Mouse (Mus musculus) urinary bladder, adult 18-20 months (tissue): ENCODE data around the gene Polr2g.
"Not testable (repeated sequence)": the region's sequence is repeated elsewhere in the genome, so short reads cannot be mapped to it uniquely, and the experiment has no call there.

Experiments
- DNase-seq, 2 experiments: peaks; one replicate each; pipeline ENCODE4 v3.0.0; 2022; ENCODE audit warnings: low spot score in 2 of 2, mixed read lengths in 2 of 2

The Polr2g gene

DNA sequence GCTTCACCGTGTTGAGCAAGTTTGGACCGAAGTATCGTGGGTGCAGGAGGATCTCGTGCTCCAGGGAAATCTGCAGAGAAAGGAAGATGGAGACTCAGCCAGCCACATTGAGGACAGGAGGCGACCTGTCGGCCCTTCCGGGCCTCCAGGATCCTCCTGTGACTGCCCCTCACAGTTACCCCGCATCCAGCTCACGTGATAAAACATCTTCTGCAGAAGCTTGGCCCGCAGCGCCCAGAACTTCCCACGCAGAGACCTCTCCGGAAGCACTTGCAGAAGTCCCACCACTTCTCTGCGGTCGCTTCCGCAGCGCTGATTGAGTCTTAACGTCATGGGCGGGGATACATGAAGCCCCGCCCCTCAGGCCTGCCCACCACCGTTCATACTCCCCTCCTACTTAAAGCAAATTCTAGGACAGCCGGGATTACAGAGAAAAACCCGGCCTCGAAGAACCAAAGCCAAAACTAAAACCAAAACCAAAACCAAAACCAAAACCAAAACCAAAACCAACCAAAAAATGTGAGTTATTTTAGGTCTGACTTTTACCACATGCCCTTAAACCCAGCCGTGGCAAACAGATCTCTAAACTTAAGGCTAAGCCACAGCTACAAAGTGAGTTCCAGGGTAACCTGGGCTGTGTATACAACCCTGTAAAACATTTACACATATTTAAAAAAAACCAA is at the start of gene Polr2g:
Polr2g (minus strand) TSS at position 314 of the 683 bp plus-strand sequence.
- peak; percentile 64 to 87 for DNase-seq

DNA sequence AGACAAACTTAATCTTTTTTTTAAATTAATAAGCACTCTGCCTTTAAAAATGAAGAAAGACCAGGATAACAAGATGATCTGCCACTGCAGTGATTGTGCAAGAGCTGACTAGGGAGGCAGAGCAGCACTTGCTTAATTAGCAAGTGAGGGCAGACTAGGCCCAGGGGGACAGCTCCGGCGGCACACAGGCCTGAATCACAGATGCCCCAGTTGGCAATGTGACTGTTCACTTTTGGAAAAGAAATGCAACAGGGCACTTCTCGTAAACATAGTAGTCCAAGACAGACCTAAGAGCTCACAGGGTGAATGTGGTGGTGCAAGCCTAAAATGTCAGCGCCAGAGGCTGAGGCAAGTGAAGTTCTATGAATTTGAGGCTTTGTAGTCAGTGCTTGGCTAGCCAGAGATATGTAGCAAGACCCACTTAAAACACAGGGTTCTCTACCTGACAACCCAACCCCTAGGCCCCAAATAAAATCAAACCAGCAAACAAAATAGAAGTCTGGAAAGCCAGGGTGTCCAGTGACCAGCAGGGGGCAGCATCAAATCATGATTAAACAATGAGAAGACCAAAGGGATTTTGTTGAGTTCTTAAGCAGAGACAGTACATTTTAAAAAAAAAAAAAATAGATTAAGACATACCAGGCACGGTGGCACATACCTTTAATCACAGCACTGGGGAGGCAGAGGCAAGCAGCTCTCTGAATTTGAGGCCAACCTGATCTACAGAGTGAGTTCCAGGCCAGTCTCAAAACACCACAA is 46.2 kb upstream of the Polr2g start:
- peak in 1 of 2 experiments; percentile 59 for DNase-seq

DNA sequence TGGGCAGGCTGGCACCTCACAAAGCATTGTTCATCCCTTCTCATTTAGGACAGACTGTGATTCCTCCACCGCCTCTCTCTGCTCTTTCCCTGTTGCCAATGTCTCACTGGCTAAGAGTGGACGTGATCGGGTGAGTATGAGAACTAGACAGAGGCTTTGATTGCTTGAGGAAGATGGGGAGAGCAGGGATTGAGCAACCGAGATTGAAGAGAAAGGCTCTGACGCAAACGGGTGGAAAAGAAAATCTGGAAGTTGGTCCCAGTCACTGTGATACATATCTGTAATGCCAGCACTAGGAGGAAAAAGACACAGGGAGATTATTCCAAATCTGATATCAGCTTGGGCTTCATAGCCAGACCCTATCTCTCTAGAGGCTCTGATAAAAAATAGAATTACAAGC is 44.6 kb upstream of the Polr2g start:
- no peak for DNase-seq

DNA sequence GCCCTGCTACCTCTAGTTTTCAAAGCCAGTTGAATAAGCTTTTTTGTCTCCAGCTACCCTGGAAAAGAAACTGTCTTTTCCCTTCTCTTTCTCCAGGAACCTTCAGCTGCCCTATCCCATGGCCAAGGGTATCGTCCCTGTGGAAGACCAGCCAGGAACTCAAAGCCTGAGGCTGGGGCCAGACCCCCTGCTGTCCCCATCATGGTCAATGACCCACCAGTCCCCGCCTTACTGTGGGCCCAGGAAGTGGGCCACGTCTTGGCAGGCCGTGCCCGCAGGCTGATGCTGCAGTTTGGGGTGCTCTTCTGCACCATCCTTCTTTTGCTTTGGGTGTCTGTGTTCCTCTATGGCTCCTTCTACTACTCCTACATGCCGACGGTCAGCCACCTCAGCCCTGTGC is 42.6 kb upstream of the Polr2g start:
- DNase-seq = no peak

- peak; percentile 72 to 74 for DNase-seq
These were observed 41.8 kb upstream of the Polr2g start for GRCm38 (mm10) chr19:8839908-8840791.

GRCm38 (mm10) chr19:8839103-8839907 is 40.9 kb upstream of the Polr2g start, which contains the start of gene Gng3:
Gng3 (minus strand) TSS chr19:8839194.
- no peak for DNase-seq

DNA sequence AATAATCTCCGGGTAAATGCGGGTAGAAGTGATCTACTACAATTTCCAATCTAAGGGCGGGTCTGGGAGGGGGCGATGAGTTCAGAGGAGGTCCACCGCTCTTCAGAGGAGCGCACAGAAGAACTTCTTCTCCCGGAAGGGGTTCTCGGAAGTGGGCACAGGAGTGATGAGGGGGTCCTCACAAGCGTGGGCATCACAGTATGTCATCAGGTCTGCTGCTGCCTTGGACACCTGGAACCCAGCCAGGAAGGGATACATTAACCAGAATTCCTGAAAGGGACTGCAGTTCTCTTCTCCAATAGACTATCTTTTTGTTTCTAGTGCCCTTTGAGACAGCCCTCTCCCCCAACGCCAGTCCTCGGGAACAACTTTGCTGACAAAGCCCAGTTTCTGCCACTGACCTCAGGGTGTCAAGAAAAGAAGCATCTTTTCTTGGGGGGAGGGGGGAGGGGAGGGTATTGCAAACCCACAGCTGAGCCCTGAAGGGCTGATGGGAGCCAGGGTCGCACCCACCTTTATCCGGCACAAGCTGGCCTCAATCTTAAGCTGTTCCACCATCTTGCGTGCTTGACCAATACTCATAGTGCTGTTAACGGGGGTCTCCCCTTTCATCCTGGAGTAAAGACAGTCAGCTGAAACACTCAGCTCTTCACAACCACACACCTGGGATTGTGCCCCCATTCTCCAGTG is 39.8 kb upstream of the Polr2g start:
- no peak for DNase-seq

DNA sequence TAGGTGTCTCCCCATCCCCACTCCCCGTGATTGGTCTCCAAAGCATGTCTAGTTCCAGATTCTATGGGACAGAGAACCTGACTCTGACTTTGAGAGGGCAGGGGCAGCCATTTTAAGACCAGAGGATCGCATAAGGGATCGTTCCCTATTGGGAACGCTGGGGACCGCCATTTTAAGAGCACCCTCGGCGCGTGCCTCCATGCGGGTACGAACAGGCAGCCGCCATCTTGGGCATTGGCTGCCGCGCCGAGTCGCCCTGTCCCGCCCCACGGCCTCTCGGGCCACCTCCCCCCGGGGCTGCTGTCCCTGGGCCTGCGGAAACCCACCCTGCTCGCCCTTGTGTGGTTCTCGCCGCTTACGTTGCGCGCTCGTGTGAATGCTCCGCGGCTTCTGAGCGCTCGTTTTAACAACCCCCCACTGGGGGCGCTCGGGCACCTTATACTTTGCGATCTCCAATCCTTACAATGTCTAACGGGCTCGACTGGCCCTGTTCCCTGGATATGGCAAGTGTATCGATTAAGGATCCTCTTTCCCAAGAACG is 38.9 kb upstream of the Polr2g start, which contains the start of gene Bscl2:
Bscl2 (plus strand) TSS at position 217 of the 541 bp plus-strand sequence.
- peak; percentile 56 to 82 for DNase-seq

DNA sequence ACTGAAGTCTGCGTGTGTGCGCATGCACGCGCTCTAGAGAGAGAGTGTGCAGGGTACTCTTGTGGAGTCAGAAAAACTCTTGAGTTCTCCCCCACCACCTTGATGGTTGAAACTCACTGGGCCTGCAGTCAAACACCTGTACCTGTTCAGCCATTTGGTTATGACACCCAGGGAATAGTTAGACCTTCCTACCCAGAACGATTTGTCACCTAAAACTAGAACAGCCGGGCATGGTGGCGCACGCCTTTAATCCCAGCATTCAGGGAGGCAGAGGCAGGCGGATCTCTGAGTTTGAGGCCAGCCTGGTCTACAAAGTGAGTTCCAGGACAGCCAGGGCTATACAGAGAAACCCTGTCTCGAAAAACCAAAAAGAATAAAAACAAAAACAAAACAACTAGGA is 38.0 kb upstream of the Polr2g start:
- not testable (repeated sequence) for DNase-seq

DNA sequence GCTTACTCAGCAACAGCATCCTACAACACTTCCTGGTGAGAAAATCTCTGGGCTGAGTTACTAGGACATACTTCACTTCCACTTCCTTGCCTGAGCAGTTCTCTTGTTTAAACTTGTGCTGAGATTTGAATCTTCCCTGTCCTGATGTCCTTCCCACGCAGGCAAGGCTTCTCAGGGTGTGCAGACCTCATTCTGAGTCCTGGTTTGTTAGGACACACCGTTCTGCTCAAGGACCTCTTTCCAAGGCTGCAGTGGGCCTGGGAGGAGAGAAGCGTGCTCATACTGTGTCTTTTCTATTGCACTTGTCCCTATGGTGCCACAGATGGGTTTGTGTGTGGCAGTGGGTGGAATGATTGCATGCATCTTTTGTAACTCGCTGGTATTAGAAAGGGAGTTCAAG is 34.6 kb upstream of the Polr2g start:
- no peak for DNase-seq

GRCm38 (mm10) chr19:8831262-8831661 is 32.9 kb upstream of the Polr2g start:
- no peak for DNase-seq

- no peak for DNase-seq
These were observed 32.3 kb upstream of the Polr2g start for GRCm38 (mm10) chr19:8830664-8831063.

DNA sequence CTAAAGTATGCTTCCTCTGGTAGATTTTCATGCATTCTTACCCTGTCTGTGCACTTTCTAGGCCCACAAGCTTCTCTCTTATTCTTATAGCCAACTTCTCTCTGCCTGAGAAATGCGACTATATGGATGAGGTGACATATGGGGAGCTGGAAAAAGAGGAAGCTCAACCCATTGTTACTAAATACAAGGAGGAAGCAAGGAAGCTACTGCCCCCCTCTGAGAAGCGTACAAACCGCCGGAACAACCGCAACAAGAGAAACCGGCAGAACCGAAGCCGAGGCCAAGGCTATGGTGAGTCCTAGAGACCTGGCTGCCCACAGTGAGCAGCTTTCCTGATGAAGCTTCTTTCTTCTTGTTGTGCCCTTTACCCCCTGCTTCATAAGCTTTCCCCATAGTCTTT is 31.3 kb upstream of the Polr2g start, which contains the start of gene AC129217.1:
AC129217.1 (plus strand) TSS at position 114 of the 400 bp plus-strand sequence.
- no peak for DNase-seq

DNA sequence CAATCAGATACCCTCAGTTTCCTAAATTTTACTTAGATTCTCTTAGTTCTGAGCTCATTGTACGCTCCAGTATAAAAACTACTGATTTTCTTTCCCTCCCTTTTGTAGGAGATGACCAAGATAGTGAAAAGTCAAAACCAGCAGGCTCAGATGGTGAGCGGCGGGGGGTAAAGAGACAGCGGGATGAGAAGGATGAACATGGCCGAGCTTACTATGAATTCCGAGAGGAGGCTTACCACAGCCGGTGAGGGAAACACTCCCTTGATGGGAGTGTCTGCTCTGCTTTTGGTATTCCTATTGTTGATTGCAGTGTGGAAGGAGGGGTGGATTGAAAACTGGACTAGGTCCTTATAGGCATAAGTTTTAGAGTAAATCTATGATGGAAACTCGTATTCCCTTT is 24.3 kb upstream of the Polr2g start:
- no peak for DNase-seq

DNA sequence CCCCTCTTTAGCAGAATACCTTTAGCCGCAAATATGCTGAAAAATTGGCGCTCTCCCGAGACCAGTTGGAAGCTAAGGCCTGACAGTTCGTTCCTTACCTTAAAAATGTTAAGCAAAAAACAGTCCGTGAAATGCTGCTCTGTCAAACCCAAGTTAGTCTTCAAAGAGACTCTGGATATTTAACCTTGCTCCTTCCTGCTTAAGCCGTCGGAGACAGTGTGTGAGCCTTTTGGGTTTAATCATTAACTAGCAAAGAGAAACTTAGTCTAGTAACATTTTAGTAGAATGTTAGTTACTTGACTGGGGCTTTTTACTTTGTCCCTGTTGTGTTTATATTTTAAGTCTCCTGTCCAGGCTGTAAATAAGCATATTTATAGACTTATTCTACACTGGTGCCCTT is 22.8 kb upstream of the Polr2g start:
- DNase-seq = no peak

DNA sequence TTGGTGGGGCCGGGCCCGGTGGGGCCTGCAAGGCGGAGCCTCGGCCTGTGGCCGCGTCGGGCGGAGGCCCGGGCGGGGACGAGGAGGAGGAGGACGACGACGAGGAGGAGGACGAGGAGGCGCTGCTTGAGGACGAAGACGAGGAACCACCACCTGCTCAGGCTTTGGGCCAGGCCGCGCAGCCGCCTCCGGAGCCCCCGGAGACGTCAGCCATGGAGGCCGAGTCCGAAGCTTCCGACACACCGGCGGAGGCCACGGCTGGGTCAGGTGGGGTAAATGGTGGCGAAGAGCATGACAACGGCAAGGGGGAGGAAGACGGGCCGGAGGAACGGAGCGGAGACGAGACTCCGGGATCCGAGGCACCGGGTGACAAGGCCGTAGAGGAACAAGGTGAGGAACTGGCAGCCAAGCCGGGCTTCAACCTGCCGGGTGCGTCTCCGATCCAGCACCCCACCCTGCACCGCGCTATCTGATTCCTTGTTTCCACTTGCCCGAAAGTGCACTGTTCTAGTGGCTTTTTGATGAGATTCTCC is 22.1 kb upstream of the Polr2g start:
- DNase-seq = peak in 1 of 2 experiments; percentile 22

GRCm38 (mm10) chr19:8819596-8820423 is 21.4 kb upstream of the Polr2g start, which contains the start of gene Hnrnpul2:
Hnrnpul2 (plus strand) TSS chr19:8820010.
- peak; percentile 94 to 98 for DNase-seq

DNA sequence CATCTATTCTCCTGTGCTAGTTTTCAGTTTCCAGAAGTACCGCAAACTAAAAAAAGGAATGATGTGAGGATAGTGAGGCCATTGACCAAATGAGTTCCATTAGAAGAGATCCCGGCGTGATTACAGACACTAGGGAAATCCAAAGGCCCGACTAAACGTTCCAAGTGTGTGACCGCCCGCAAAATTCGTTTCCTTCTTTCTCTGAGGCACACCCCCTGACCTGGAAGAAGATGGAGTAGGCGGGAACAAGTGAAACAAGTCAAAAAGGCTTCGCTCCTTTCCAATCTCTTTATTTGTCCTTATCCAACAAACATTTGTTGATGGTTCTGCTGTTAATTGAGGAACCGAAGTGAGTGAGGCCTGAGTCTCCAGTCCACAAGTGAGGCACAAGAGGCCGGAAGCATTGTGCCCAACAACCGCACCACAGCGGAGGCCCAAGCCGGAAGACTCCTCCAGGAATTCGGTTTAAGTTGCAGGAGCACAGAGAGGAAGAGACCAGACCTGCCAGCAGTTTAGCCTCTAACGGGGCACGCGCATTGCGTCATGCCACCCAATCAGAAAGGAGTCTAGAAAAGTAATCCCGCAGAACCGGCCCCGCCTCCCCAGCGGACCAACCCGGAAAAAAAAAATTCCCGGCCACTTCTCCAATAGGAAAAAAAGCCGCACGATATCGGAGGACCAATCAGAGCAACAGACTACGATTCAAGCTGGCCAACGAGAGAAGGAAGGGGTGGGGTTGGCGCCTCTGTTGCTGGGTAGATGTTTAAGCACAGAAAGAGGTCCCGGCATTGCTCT is 20.6 kb upstream of the Polr2g start, which contains the start of gene Ttc9c:
Ttc9c (minus strand) TSS at position 533 of the 795 bp plus-strand sequence.
- peak; percentile 84 to 96 for DNase-seq
